In the genomic region with DNA sequence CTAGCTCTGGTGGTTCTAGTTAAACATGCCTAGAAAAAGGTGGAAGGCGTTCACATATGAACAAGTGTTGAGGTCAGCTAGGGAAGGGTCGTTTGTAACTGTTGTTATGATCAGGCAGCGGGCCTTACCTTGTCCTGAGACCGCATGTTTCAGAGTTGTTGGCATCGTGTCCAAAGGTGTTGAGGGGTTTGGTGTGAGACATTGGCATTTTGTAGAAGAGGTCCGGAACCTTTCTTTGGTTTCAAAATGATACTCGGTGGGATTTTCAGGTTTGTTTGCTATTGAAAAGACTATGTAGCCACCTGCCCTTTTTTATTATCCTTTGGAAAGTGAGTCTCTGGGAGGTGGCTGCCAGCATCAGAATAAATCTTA, we compare ENCODE assay signal across 7 mouse cellular contexts. TPM values are rescaled to one million over a fixed set of nuclear protein-coding genes. Genes with fewer than 3 reads are reported as not detected.
A peak's percentile ranks its signal among the peaks of the same experiment; 100 is the strongest.
DNase-seq lines count a peak whose midpoint lies in the region; ATAC-seq and TF ChIP-seq lines count a peak whose summit lies in the region.

No protein-coding gene starts in this region.

- H3K9ac ChIP-seq in kidney, postnatal 0 days (ENCODE audit: low read depth, low read length): peak overlapping the region; percentile 93
- H3K9ac ChIP-seq in embryonic facial prominence, embryonic 13.5 days: peak overlapping the region; percentile 74; the same call in 1 of the 2 replicates
- no peak overlapping the region for H3K9ac ChIP-seq in hindbrain, embryonic 15.5 days
- H3K9ac ChIP-seq in midbrain, postnatal 0 days (replicated peaks; ENCODE audit: low read length, poor library complexity, severe bottlenecking): 0 out of 2 replicates have a peak overlapping the region, but pooled peaks have one; percentile 26

- no peak for ATAC-seq in kidney, postnatal 0 days (replicated peaks; ENCODE audit: low FRiP score, low read depth)
- no peak for ATAC-seq in embryonic facial prominence, embryonic 13.5 days (ENCODE audit: insufficient number of reproducible peaks, insufficient read depth, low FRiP score, low TSS enrichment, low read depth)
- ATAC-seq in hindbrain, embryonic 15.5 days (ENCODE audit: low FRiP score, low read depth): no peak
- ATAC-seq in midbrain, postnatal 0 days (ENCODE audit: low FRiP score): no peak

- peak overlapping the region; percentile 97; the same call in 1 of the 2 replicates for H3K27ac ChIP-seq in kidney, postnatal 0 days
- H3K27ac ChIP-seq in embryonic facial prominence, embryonic 13.5 days: no peak overlapping the region
- H3K27ac ChIP-seq in hindbrain, embryonic 15.5 days (replicated peaks): no peak overlapping the region
- no peak overlapping the region for H3K27ac ChIP-seq in midbrain, postnatal 0 days (ENCODE audit: low read depth, low read length)

- H3K27me3 ChIP-seq in kidney, postnatal 0 days (ENCODE audit: insufficient read depth, low read length): no peaks in the 10 kb centered on the region
- H3K27me3 ChIP-seq in embryonic facial prominence, embryonic 13.5 days: peaks cover 36% of the 10 kb centered on the region
- H3K27me3 ChIP-seq in hindbrain, embryonic 15.5 days: peaks cover 25% of the 10 kb centered on the region
- peaks cover 13% of the 10 kb centered on the region for H3K27me3 ChIP-seq in midbrain, postnatal 0 days (ENCODE audit: insufficient read depth, low read length)

- WGBS in kidney, postnatal 0 days: 66% methylated on average over 7 of the region's 7 CpGs
- 62% methylated on average over 7 of the region's 7 CpGs for WGBS in embryonic facial prominence, embryonic 13.5 days
- WGBS in hindbrain, embryonic 15.5 days: 64% methylated on average over 7 of the region's 7 CpGs
- WGBS in midbrain, postnatal 0 days: 73% methylated on average over 7 of the region's 7 CpGs

- no peak for DNase-seq in kidney, postnatal 0 days (ENCODE audit: low spot score)
- no peak for DNase-seq in kidney, adult 11 months
- no peak for DNase-seq in midbrain, postnatal 0 days (ENCODE audit: low spot score)
- DNase-seq in ovary, postnatal 36 days (ENCODE audit: low spot score): no peak
- no peak for DNase-seq in ovary, postnatal 10 days (ENCODE audit: low spot score)

- peak overlapping the region; percentile 92 for H3K4me2 ChIP-seq in kidney, postnatal 0 days (ENCODE audit: low read length)
- peak overlapping the region; percentile 96 for H3K4me2 ChIP-seq in embryonic facial prominence, embryonic 13.5 days
- peak overlapping the region; percentile 98 for H3K4me2 ChIP-seq in hindbrain, embryonic 15.5 days
- H3K4me2 ChIP-seq in midbrain, postnatal 0 days (ENCODE audit: low read depth, low read length, poor library complexity, severe bottlenecking): peak overlapping the region; percentile 94

- H3K4me3 ChIP-seq in kidney, postnatal 0 days (replicated peaks; ENCODE audit: low read depth, low read length): peak overlapping the region; percentile 74
- peak overlapping the region; percentile 62 for H3K4me3 ChIP-seq in embryonic facial prominence, embryonic 13.5 days
- H3K4me3 ChIP-seq in hindbrain, embryonic 15.5 days: peak overlapping the region; percentile 63
- H3K4me3 ChIP-seq in midbrain, postnatal 0 days (ENCODE audit: low read depth, low read length): peak overlapping the region; percentile 66

- peaks cover 20% of the 10 kb centered on the region for H3K4me1 ChIP-seq in kidney, postnatal 0 days (replicated peaks; ENCODE audit: insufficient read depth, low read length)
- H3K4me1 ChIP-seq in embryonic facial prominence, embryonic 13.5 days: peaks cover 26% of the 10 kb centered on the region
- peaks cover 26% of the 10 kb centered on the region for H3K4me1 ChIP-seq in hindbrain, embryonic 15.5 days (replicated peaks)
- no peaks in the 10 kb centered on the region for H3K4me1 ChIP-seq in midbrain, postnatal 0 days (ENCODE audit: insufficient read depth, low read length)

- H3K36me3 ChIP-seq in kidney, postnatal 0 days (ENCODE audit: insufficient read depth, low read length): 0 out of 2 replicates have a peak, but pooled peaks cover 5% of the 10 kb centered on the region
- no peaks in the 10 kb centered on the region for H3K36me3 ChIP-seq in embryonic facial prominence, embryonic 13.5 days
- no peaks in the 10 kb centered on the region for H3K36me3 ChIP-seq in hindbrain, embryonic 15.5 days
- H3K36me3 ChIP-seq in midbrain, postnatal 0 days (ENCODE audit: insufficient read depth, low read length): no peaks in the 10 kb centered on the region

- H3K9me3 ChIP-seq in kidney, postnatal 0 days (replicated peaks; ENCODE audit: low read length): no peaks in the 10 kb centered on the region
- H3K9me3 ChIP-seq in embryonic facial prominence, embryonic 13.5 days: no peaks in the 10 kb centered on the region
- no peaks in the 10 kb centered on the region for H3K9me3 ChIP-seq in hindbrain, embryonic 15.5 days
- H3K9me3 ChIP-seq in midbrain, postnatal 0 days (ENCODE audit: low read length): no peaks in the 10 kb centered on the region

- no peak for TF ChIP-seq CTCF in kidney, postnatal 0 days (IDR thresholded peaks at IDR 0.05; ENCODE audit: low read depth)
- TF ChIP-seq CTCF in midbrain, postnatal 0 days (IDR thresholded peaks at IDR 0.05): no peak

RNA-seq across cellular contexts. Expression of a gene that starts 2.0 kb away (rescaled TPM):
- 14.3 and 16.1 TPM in 2 replicates for polyA plus RNA-seq in kidney, postnatal 0 days (2015; fragmentation: Nextera tagmentation; extraction: Ambion mirVana)
- polyA plus RNA-seq in embryonic facial prominence, embryonic 13.5 days (2015; fragmentation: Nextera tagmentation; extraction: Ambion mirVana): 3.2 and 4.6 TPM in 2 replicates
- 4.5 and 5.0 TPM in 2 replicates for polyA plus RNA-seq in hindbrain, embryonic 15.5 days (2015; fragmentation: Nextera tagmentation; extraction: Ambion mirVana)
- total RNA-seq in midbrain, postnatal 0 days (2014; rRNA removed): 13.8 and 14.7 TPM in 2 replicates
- 6.3 and 7.4 TPM in 2 replicates for polyA plus RNA-seq in midbrain, postnatal 0 days (2015; fragmentation: Nextera tagmentation; extraction: Ambion mirVana)
